Mouse (Mus musculus): ENCODE results near the gene Ctsh. TPM values are rescaled to one million over a fixed set of nuclear protein-coding genes. Genes with fewer than 3 reads are reported as not detected.

Gene Ctsh
- polyA plus RNA-seq, 1 experiment, result 4.9 TPM

DNA sequence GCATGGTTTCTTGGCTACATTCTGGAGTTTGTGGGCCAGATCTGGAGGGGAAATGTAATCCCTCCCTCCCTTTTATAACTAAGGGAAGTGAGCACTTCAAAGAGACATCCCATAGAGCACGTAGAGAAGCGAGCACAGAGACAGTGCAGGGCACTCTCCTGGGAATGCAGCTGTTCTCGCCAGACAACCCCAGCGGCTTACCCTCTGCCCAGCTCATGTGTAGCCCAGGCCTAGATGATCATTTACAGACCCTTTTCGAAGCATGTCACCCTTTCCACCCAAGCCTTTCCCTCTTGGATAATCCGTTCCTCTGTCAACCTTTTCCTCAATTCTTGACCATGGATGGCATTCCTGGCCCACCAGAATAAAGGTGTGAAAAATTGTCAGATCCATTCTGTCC lies 37.7 kb upstream of the Ctsh start:
- H3K4me1 ChIP-seq (ENCODE audit: control insufficient read depth, insufficient read depth, low read length), result no peaks in the 10 kb centered on the region
- H3K9me3 ChIP-seq (replicated peaks; ENCODE audit: control insufficient read depth, insufficient read depth, low read length, poor library complexity, severe bottlenecking), result no peaks in the 10 kb centered on the region
- TF ChIP-seq EP300 (IDR thresholded peaks at IDR 0.05; ENCODE audit: insufficient read depth, low read depth, low read length) (no peak), CTCF (IDR thresholded peaks at IDR 0.05; ENCODE audit: low read depth, low read length) (no peak), POLR2A (IDR thresholded peaks at IDR 0.05; ENCODE audit: insufficient read depth, low read length) (no peak)
- H3K4me3 ChIP-seq (ENCODE audit: low read depth, low read length), result no peak overlapping the region
- no peak overlapping the region for H3K27ac ChIP-seq (ENCODE audit: insufficient read depth, low read length)
- no peak overlapping the region for H3K9ac ChIP-seq (ENCODE audit: low read depth, poor library complexity, severe bottlenecking)
- H3K27me3 ChIP-seq (ENCODE audit: control insufficient read depth, insufficient read depth, low read length, poor library complexity, severe bottlenecking), result no peaks in the 10 kb centered on the region
- H3K36me3 ChIP-seq (ENCODE audit: control insufficient read depth, insufficient read depth, low read length, poor library complexity, severe bottlenecking), result no peaks in the 10 kb centered on the region

DNA sequence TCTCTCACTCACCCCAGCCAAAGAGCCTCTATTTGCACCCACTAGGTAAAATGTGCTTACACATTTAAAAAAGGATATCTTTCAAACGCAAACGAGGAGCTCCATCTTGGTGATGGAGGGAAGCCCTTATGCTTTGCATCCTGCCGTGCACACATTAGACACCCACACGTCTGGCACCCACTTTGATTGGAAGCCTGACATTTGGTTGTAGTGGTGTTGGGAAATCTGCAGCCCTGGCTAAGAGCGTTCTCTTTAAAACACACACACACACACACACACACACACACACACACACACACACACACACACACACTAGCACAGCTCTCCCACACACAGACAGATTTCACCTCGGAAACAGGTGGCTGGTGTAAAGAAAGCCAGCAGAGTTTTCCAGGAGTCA lies 33.1 kb upstream of the Ctsh start:
- no peaks in the 10 kb centered on the region for H3K27me3 ChIP-seq (ENCODE audit: control insufficient read depth, insufficient read depth, low read length, poor library complexity, severe bottlenecking)
- H3K9ac ChIP-seq (ENCODE audit: low read depth, poor library complexity, severe bottlenecking), result no peak overlapping the region
- no peak overlapping the region for H3K27ac ChIP-seq (ENCODE audit: insufficient read depth, low read length)
- H3K9me3 ChIP-seq (replicated peaks; ENCODE audit: control insufficient read depth, insufficient read depth, low read length, poor library complexity, severe bottlenecking), result no peaks in the 10 kb centered on the region
- no peaks in the 10 kb centered on the region for H3K4me1 ChIP-seq (ENCODE audit: control insufficient read depth, insufficient read depth, low read length)
- H3K4me3 ChIP-seq (ENCODE audit: low read depth, low read length), result no peak overlapping the region
- TF ChIP-seq EP300 (IDR thresholded peaks at IDR 0.05; ENCODE audit: insufficient read depth, low read depth, low read length), result no peak
- no peak for TF ChIP-seq CTCF (IDR thresholded peaks at IDR 0.05; ENCODE audit: low read depth, low read length)
- H3K36me3 ChIP-seq (ENCODE audit: control insufficient read depth, insufficient read depth, low read length, poor library complexity, severe bottlenecking), result no peaks in the 10 kb centered on the region

DNA sequence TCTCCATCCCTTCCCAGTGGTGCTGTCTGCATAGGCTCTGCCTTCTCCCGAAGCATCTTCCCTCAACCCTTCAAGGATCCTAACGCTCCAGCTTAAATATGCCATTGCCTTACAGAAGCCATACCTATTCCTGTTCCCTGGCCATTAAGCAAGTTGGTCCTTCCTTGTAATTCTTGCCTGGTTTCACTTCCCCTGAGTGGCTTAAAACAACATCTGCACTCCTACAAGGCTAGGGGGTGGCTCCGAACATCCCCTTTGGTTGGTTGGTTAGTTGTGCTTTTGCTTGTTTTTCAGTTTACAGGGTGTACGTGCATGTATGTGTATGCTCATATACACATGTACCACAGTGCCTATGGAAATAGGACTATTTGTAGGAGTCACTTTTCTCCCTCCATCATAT lies 32.5 kb upstream of the Ctsh start:
- no peaks in the 10 kb centered on the region for H3K36me3 ChIP-seq (ENCODE audit: control insufficient read depth, insufficient read depth, low read length, poor library complexity, severe bottlenecking)
- no peaks in the 10 kb centered on the region for H3K9me3 ChIP-seq (replicated peaks; ENCODE audit: control insufficient read depth, insufficient read depth, low read length, poor library complexity, severe bottlenecking)
- no peaks in the 10 kb centered on the region for H3K4me1 ChIP-seq (ENCODE audit: control insufficient read depth, insufficient read depth, low read length)
- TF ChIP-seq EP300 (IDR thresholded peaks at IDR 0.05; ENCODE audit: insufficient read depth, low read depth, low read length) (no peak), CTCF (IDR thresholded peaks at IDR 0.05; ENCODE audit: low read depth, low read length) (no peak), POLR2A (IDR thresholded peaks at IDR 0.05; ENCODE audit: insufficient read depth, low read length) (no peak)
- H3K27ac ChIP-seq (ENCODE audit: insufficient read depth, low read length), result no peak overlapping the region
- no peaks in the 10 kb centered on the region for H3K27me3 ChIP-seq (ENCODE audit: control insufficient read depth, insufficient read depth, low read length, poor library complexity, severe bottlenecking)
- H3K9ac ChIP-seq (ENCODE audit: low read depth, poor library complexity, severe bottlenecking), result no peak overlapping the region
- no peak overlapping the region for H3K4me3 ChIP-seq (ENCODE audit: low read depth, low read length)

DNA sequence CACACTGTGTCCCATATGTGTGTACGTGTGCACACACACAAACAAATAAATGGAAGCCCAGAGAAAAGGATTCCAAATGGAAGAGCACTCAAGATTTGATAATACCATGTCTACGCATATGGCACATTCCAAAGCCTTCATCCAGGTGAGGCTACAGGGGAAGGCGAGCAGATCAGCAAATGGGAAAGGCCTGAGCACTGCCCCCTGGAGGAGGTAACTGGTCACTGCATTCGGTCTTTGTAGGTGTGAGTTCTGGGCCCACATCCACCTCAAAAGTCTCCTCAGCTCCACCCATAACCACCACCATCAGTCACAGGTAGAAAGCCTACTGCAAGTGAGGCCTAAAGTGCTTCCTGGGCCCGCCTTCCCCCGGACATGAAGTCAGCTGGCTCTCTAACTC lies 26.2 kb upstream of the Ctsh start:
- Histone ChIP-seq H3K9me3 (replicated peaks; ENCODE audit: control insufficient read depth, insufficient read depth, low read length, poor library complexity, severe bottlenecking) (no peaks in the 10 kb centered on the region), H3K4me1 (ENCODE audit: control insufficient read depth, insufficient read depth, low read length) (no peaks in the 10 kb centered on the region), H3K9ac (ENCODE audit: low read depth, poor library complexity, severe bottlenecking) (no peak overlapping the region), H3K27me3 (ENCODE audit: control insufficient read depth, insufficient read depth, low read length, poor library complexity, severe bottlenecking) (no peaks in the 10 kb centered on the region), H3K4me3 (ENCODE audit: low read depth, low read length) (no peak overlapping the region), H3K27ac (ENCODE audit: insufficient read depth, low read length) (no peak overlapping the region), H3K36me3 (ENCODE audit: control insufficient read depth, insufficient read depth, low read length, poor library complexity, severe bottlenecking) (no peaks in the 10 kb centered on the region)
- TF ChIP-seq POLR2A (IDR thresholded peaks at IDR 0.05; ENCODE audit: insufficient read depth, low read length), result no peak
- TF ChIP-seq EP300 (IDR thresholded peaks at IDR 0.05; ENCODE audit: insufficient read depth, low read depth, low read length), result no peak
- peak; percentile 42 for TF ChIP-seq CTCF (IDR thresholded peaks at IDR 0.05; ENCODE audit: low read depth, low read length)

DNA sequence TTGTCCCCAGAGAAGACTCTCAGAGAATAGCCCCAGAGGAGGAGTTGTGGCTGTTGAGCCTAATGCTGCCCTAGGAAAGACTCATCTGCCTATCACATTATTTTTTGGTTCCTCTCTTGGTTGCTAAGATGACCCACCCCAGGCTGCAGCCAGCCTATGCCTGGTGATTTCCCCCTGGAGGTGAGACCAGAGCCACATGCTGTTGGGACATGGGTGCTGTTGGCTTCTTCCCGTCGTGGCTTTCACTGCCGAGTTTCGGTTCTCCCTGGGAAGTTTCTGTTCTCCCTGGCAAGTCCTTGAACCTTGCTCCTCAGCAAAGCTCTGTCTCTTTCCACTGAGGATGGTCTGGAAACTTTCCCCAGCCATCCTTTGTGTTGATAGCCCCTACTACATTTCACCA lies 20.0 kb upstream of the Ctsh start:
- H3K4me1 ChIP-seq (ENCODE audit: control insufficient read depth, insufficient read depth, low read length), result no peaks in the 10 kb centered on the region
- no peak overlapping the region for H3K4me3 ChIP-seq (ENCODE audit: low read depth, low read length)
- H3K27me3 ChIP-seq (ENCODE audit: control insufficient read depth, insufficient read depth, low read length, poor library complexity, severe bottlenecking), result no peaks in the 10 kb centered on the region
- peaks cover 7% of the 10 kb centered on the region for H3K9me3 ChIP-seq (replicated peaks; ENCODE audit: control insufficient read depth, insufficient read depth, low read length, poor library complexity, severe bottlenecking)
- TF ChIP-seq POLR2A (IDR thresholded peaks at IDR 0.05; ENCODE audit: insufficient read depth, low read length), result no peak
- no peak for TF ChIP-seq CTCF (IDR thresholded peaks at IDR 0.05; ENCODE audit: low read depth, low read length)
- no peak for TF ChIP-seq EP300 (IDR thresholded peaks at IDR 0.05; ENCODE audit: insufficient read depth, low read depth, low read length)
- no peak overlapping the region for H3K27ac ChIP-seq (ENCODE audit: insufficient read depth, low read length)
- no peaks in the 10 kb centered on the region for H3K36me3 ChIP-seq (ENCODE audit: control insufficient read depth, insufficient read depth, low read length, poor library complexity, severe bottlenecking)
- no peak overlapping the region for H3K9ac ChIP-seq (ENCODE audit: low read depth, poor library complexity, severe bottlenecking)

DNA sequence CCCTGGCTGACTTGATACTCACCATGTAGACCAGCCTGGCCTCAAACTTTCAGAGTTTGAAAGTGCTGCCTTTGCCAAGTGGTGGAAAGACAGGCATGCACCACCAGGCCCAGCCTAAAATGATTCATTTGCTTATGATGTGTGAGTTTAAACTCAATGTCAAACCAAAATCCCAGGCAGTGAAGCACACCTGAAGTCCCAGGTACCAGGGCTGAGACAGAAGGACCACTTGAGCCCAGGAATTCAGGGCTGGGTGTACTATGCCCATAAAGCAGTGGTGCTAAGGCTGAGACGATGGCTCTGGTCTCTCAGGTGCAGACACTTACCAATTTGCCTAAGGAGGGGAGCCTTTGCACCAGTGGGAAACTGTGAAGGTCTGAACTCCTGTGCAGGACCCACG lies 18.8 kb upstream of the Ctsh start:
- Histone ChIP-seq H3K27ac (ENCODE audit: insufficient read depth, low read length) (no peak overlapping the region), H3K9ac (ENCODE audit: low read depth, poor library complexity, severe bottlenecking) (no peak overlapping the region)
- no peak for TF ChIP-seq POLR2A (IDR thresholded peaks at IDR 0.05; ENCODE audit: insufficient read depth, low read length)

More for the DNA sequence above, 18.8 kb upstream of the Ctsh start:
- no peaks in the 10 kb centered on the region for H3K4me1 ChIP-seq (ENCODE audit: control insufficient read depth, insufficient read depth, low read length)
- H3K27me3 ChIP-seq (ENCODE audit: control insufficient read depth, insufficient read depth, low read length, poor library complexity, severe bottlenecking), result no peaks in the 10 kb centered on the region
- H3K9me3 ChIP-seq (replicated peaks; ENCODE audit: control insufficient read depth, insufficient read depth, low read length, poor library complexity, severe bottlenecking), result peaks cover 7% of the 10 kb centered on the region
- no peak overlapping the region for H3K4me3 ChIP-seq (ENCODE audit: low read depth, low read length)
- H3K36me3 ChIP-seq (ENCODE audit: control insufficient read depth, insufficient read depth, low read length, poor library complexity, severe bottlenecking), result no peaks in the 10 kb centered on the region

Data from ES-Bruce4 (cell line).